In genomic region chr17:33951021-33951946, GRCm38 (mm10) we compare ENCODE assay signal across 8 mouse cellular contexts. TPM values are rescaled to one million over a fixed set of nuclear protein-coding genes. Genes with fewer than 3 reads are reported as not detected.
DNase-seq lines count a peak whose midpoint lies in the region; ATAC-seq lines count a peak whose summit lies in the region.

Gene B3galt4 (minus strand): TSS chr17:33951488.

- no peaks in the 10 kb centered on the region for H3K9me3 ChIP-seq in embryonic facial prominence, embryonic 14.5 days (ENCODE audit: control insufficient read depth, low read length)
- H3K9me3 ChIP-seq in heart, embryonic 10.5 days, result no peaks in the 10 kb centered on the region
- no peaks in the 10 kb centered on the region for H3K9me3 ChIP-seq in kidney, embryonic 14.5 days (ENCODE audit: control insufficient read depth, low read length)
- no peaks in the 10 kb centered on the region for H3K9me3 ChIP-seq in liver, embryonic 13.5 days (replicated peaks)
- H3K9me3 ChIP-seq in stomach, embryonic 14.5 days (ENCODE audit: control insufficient read depth, low read depth, low read length), result no peaks in the 10 kb centered on the region

- H3K4me3 ChIP-seq in embryonic facial prominence, embryonic 14.5 days (ENCODE audit: low read depth, low read length), result peak within 1 kb of the TSS; percentile 46
- H3K4me3 ChIP-seq in heart, embryonic 10.5 days, result peak within 1 kb of the TSS; percentile 63
- peak within 1 kb of the TSS; percentile 36 for H3K4me3 ChIP-seq in kidney, embryonic 14.5 days (ENCODE audit: low read length)
- peak within 1 kb of the TSS; percentile 97 for H3K4me3 ChIP-seq in liver, embryonic 13.5 days (replicated peaks)
- peak within 1 kb of the TSS; percentile 41 for H3K4me3 ChIP-seq in stomach, embryonic 14.5 days (ENCODE audit: low read depth, low read length)

- H3K9ac ChIP-seq in embryonic facial prominence, embryonic 14.5 days (ENCODE audit: low read depth, low read length), result peak within 1 kb of the TSS; percentile 70
- H3K9ac ChIP-seq in kidney, embryonic 14.5 days (ENCODE audit: low read depth, low read length), result peak within 1 kb of the TSS; percentile 65
- H3K9ac ChIP-seq in liver, embryonic 13.5 days, result peak within 1 kb of the TSS; percentile 97
- peak within 1 kb of the TSS; percentile 53 for H3K9ac ChIP-seq in stomach, embryonic 14.5 days (replicated peaks; ENCODE audit: low read depth, low read length)

- H3K36me3 ChIP-seq in embryonic facial prominence, embryonic 14.5 days (ENCODE audit: control insufficient read depth, insufficient read depth, low read length), result peaks cover 56% of the 10 kb centered on the region
- H3K36me3 ChIP-seq in heart, embryonic 10.5 days, result peaks cover 66% of the 10 kb centered on the region
- H3K36me3 ChIP-seq in kidney, embryonic 14.5 days (ENCODE audit: control insufficient read depth, insufficient read depth, low read length), result peaks cover 60% of the 10 kb centered on the region
- peaks cover 69% of the 10 kb centered on the region for H3K36me3 ChIP-seq in liver, embryonic 13.5 days
- peaks cover 36% of the 10 kb centered on the region for H3K36me3 ChIP-seq in stomach, embryonic 14.5 days (ENCODE audit: control insufficient read depth, insufficient read depth, low read length)

- no peaks in the 10 kb centered on the region for H3K27me3 ChIP-seq in embryonic facial prominence, embryonic 14.5 days (replicated peaks; ENCODE audit: control insufficient read depth, insufficient read depth, low read length)
- no peaks in the 10 kb centered on the region for H3K27me3 ChIP-seq in heart, embryonic 10.5 days (ENCODE audit: insufficient read depth, poor library complexity, severe bottlenecking)
- H3K27me3 ChIP-seq in kidney, embryonic 14.5 days (ENCODE audit: control insufficient read depth, insufficient read depth, low read length), result no peaks in the 10 kb centered on the region
- H3K27me3 ChIP-seq in liver, embryonic 13.5 days, result no peaks in the 10 kb centered on the region
- no peaks in the 10 kb centered on the region for H3K27me3 ChIP-seq in stomach, embryonic 14.5 days (ENCODE audit: control insufficient read depth, insufficient read depth, low read length)

- peak within 1 kb of the TSS; percentile 88 for H3K27ac ChIP-seq in embryonic facial prominence, embryonic 14.5 days (replicated peaks; ENCODE audit: low read depth, low read length)
- peak within 1 kb of the TSS; percentile 87 for H3K27ac ChIP-seq in heart, embryonic 10.5 days
- H3K27ac ChIP-seq in kidney, embryonic 14.5 days (ENCODE audit: low read depth, low read length), result peak within 1 kb of the TSS; percentile 92
- H3K27ac ChIP-seq in liver, embryonic 13.5 days, result peak within 1 kb of the TSS; percentile 92
- H3K27ac ChIP-seq in stomach, embryonic 14.5 days (ENCODE audit: low read length), result peak within 1 kb of the TSS; percentile 86

- peak; percentile 81 for ATAC-seq in embryonic facial prominence, embryonic 14.5 days (ENCODE audit: low read depth)
- ATAC-seq in kidney, embryonic 14.5 days (ENCODE audit: low FRiP score, low TSS enrichment), result peak; percentile 84
- ATAC-seq in liver, embryonic 13.5 days (ENCODE audit: low read depth), result peak; percentile 77
- peak; percentile 83 for ATAC-seq in stomach, embryonic 14.5 days (ENCODE audit: insufficient number of reproducible peaks, insufficient read depth, low FRiP score, low read depth)

- peak within 1 kb of the TSS; percentile 80 for H3K4me2 ChIP-seq in embryonic facial prominence, embryonic 14.5 days (ENCODE audit: low read depth, low read length)
- H3K4me2 ChIP-seq in kidney, embryonic 14.5 days (replicated peaks; ENCODE audit: low read depth, low read length), result peak within 1 kb of the TSS; percentile 81
- H3K4me2 ChIP-seq in liver, embryonic 13.5 days, result peak within 1 kb of the TSS; percentile 96
- H3K4me2 ChIP-seq in stomach, embryonic 14.5 days (replicated peaks; ENCODE audit: low read depth, low read length), result peak within 1 kb of the TSS; percentile 83

- peaks cover 26% of the 10 kb centered on the region for H3K4me1 ChIP-seq in embryonic facial prominence, embryonic 14.5 days (ENCODE audit: control insufficient read depth, insufficient read depth, low read length)
- peaks cover 46% of the 10 kb centered on the region for H3K4me1 ChIP-seq in heart, embryonic 10.5 days
- H3K4me1 ChIP-seq in kidney, embryonic 14.5 days (ENCODE audit: control insufficient read depth, insufficient read depth, low read length), result peaks cover 36% of the 10 kb centered on the region
- H3K4me1 ChIP-seq in liver, embryonic 13.5 days (replicated peaks), result peaks cover 73% of the 10 kb centered on the region
- peaks cover 34% of the 10 kb centered on the region; the same call in 1 of the 2 replicates for H3K4me1 ChIP-seq in stomach, embryonic 14.5 days (ENCODE audit: control insufficient read depth, insufficient read depth, low read length)

- DNase-seq in CD4-positive helper T cell, adult 2 months (ENCODE audit: low read depth, low spot score), result peak; percentile 89
- DNase-seq in adrenal gland, postnatal 36 days, result peak; percentile 86 to 90
- DNase-seq in embryonic facial prominence, embryonic 14.5 days (ENCODE audit: low spot score), result peak; percentile 95
- peak; percentile 96 for DNase-seq in heart, embryonic 10.5 days (ENCODE audit: low spot score)
- DNase-seq in liver, embryonic 13.5 days, result peak; percentile 78
- peak; percentile 63 to 67 for DNase-seq in natural killer cell, adult 2 months (ENCODE audit: low spot score in 2 of 2)

- WGBS in embryonic facial prominence, embryonic 14.5 days, result 2% methylated on average over 29 of the region's 45 CpGs
- WGBS in heart, embryonic 10.5 days, result 1% methylated on average over 45 of the region's 45 CpGs
- 1% methylated on average over 41 of the region's 45 CpGs for WGBS in kidney, embryonic 14.5 days
- WGBS in liver, embryonic 13.5 days (ENCODE audit: insufficient replicate concordance), result under 1% methylated on average over 45 of the region's 45 CpGs
- WGBS in stomach, embryonic 14.5 days, result under 1% methylated on average over 45 of the region's 45 CpGs

RNA-seq across cellular contexts. Expression of gene B3galt4, which starts in this region (rescaled TPM):
- 1 to 10 TPM; 4.0 to 6.6 TPM for total RNA-seq in adrenal gland, postnatal 36 days (2021)
- 4.4 and 5.7 TPM in 2 replicates for polyA plus RNA-seq in embryonic facial prominence, embryonic 14.5 days (2014; fragmentation: Nextera tagmentation; extraction: Ambion mirVana)
- polyA plus RNA-seq in heart, embryonic 10.5 days (2016; fragmentation: Nextera tagmentation; extraction: Ambion mirVana), result 5.9 and 7.1 TPM in 2 replicates
- 2.8 and 3.3 TPM in 2 replicates for polyA plus RNA-seq in kidney, embryonic 14.5 days (2014; fragmentation: Nextera tagmentation; extraction: Ambion mirVana)
- 2.3 and 2.5 TPM in 2 replicates for polyA plus RNA-seq in liver, embryonic 13.5 days (2015; fragmentation: Nextera tagmentation; extraction: Ambion mirVana)
- 2.8 and 2.9 TPM in 2 replicates for polyA plus RNA-seq in stomach, embryonic 14.5 days (2014; fragmentation: Nextera tagmentation; extraction: Ambion mirVana)

Comparison
In these comparisons a context has a peak if more than half of its experiments do, and no peak if none do; other contexts are left out.
1. Peak in every context shown above with its lines: DNase-seq, ATAC-seq, H3K4me3 ChIP-seq and H3K27ac ChIP-seq.
2. H3K4me3 ChIP-seq: peak in every context shown above with its lines; median percentile 97 in liver, embryonic 13.5 days; 63 in heart, embryonic 10.5 days; 46 in embryonic facial prominence, embryonic 14.5 days; 41 in stomach, embryonic 14.5 days; 36 in kidney, embryonic 14.5 days.